Mouse (Mus musculus) embryonic fibroblast, embryonic 13.5 days (primary cell): ENCODE data around the gene Hs3st3b1.

Source experiments
- CTCF ChIP-seq: IDR thresholded peaks from 2 replicates; pipeline ENCODE4 v1.5.1; 2011; ENCODE audit warnings: mild to moderate bottlenecking, control low read depth, low read length, moderate library complexity, borderline replicate concordance; ENCODE audit not compliant: insufficient read depth
- POLR2A ChIP-seq: IDR thresholded peaks from 2 replicates; pipeline ENCODE4 v1.6.1; 2011; ENCODE audit warnings: low read depth, mild to moderate bottlenecking, control low read depth, low read length, moderate library complexity

- TF ChIP-seq CTCF = no peak
- no peak for TF ChIP-seq POLR2A
These were observed 20.1 kb upstream of the Hs3st3b1 start for GRCm38 (mm10) chr11:63942177-63942576.
